Comparison of ENCODE assay signal across 8 mouse cellular contexts in the genomic region with DNA sequence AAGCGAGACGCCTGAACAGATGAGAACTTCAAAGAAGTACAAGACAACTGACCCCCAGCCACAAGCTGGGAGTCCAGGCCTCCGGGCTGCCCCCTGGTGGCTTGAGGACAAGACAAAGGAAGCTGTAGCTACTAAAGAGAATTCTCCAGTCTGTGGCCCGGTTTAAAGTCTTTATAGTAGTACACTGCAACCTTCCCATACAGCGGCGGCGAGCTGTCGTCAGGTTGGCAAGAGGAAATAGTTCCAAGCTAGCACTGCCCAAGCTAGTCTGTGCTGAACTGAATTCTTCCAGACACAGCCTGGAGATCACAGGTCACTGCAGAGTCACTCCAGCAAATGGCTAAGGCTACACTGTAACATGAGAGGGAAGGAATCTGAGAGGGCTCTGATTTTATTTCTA. TPM values are rescaled to one million over a fixed set of nuclear protein-coding genes. Genes with fewer than 3 reads are reported as not detected.
DNase-seq lines count a peak whose midpoint lies in the region; ATAC-seq and TF ChIP-seq lines count a peak whose summit lies in the region.

No protein-coding gene starts in this region.

- no peaks in the 10 kb centered on the region for H3K27me3 ChIP-seq in liver, embryonic 11.5 days (replicated peaks; ENCODE audit: control insufficient read depth, insufficient read depth, low read length)
- no peaks in the 10 kb centered on the region for H3K27me3 ChIP-seq in forebrain, embryonic 14.5 days (replicated peaks; ENCODE audit: control insufficient read depth, insufficient read depth, low read length)
- no peaks in the 10 kb centered on the region for H3K27me3 ChIP-seq in lung, embryonic 14.5 days (ENCODE audit: insufficient read depth, low read length)

- H3K4me1 ChIP-seq in liver, embryonic 11.5 days (replicated peaks; ENCODE audit: control insufficient read depth, insufficient read depth, low read length) = peaks cover 9% of the 10 kb centered on the region
- no peaks in the 10 kb centered on the region for H3K4me1 ChIP-seq in forebrain, embryonic 14.5 days (ENCODE audit: control insufficient read depth, insufficient read depth, low read length)
- no peaks in the 10 kb centered on the region for H3K4me1 ChIP-seq in lung, embryonic 14.5 days (ENCODE audit: insufficient read depth)

- peaks cover 40% of the 10 kb centered on the region for H3K36me3 ChIP-seq in liver, embryonic 11.5 days (ENCODE audit: control insufficient read depth, insufficient read depth, low read length)
- H3K36me3 ChIP-seq in forebrain, embryonic 14.5 days (ENCODE audit: control insufficient read depth, insufficient read depth, low read length) = peaks cover 83% of the 10 kb centered on the region
- peaks cover 85% of the 10 kb centered on the region for H3K36me3 ChIP-seq in lung, embryonic 14.5 days (ENCODE audit: insufficient read depth)

- H3K9me3 ChIP-seq in liver, embryonic 11.5 days (ENCODE audit: control insufficient read depth, low read length) = no peaks in the 10 kb centered on the region
- no peaks in the 10 kb centered on the region for H3K9me3 ChIP-seq in forebrain, embryonic 14.5 days (replicated peaks; ENCODE audit: control insufficient read depth, low read length)
- no peaks in the 10 kb centered on the region for H3K9me3 ChIP-seq in lung, embryonic 14.5 days (ENCODE audit: low read depth, low read length)

- H3K9ac ChIP-seq in liver, embryonic 11.5 days (ENCODE audit: low read depth, low read length) = no peak overlapping the region
- H3K9ac ChIP-seq in forebrain, embryonic 14.5 days (ENCODE audit: low read length) = no peak overlapping the region
- H3K9ac ChIP-seq in lung, embryonic 14.5 days = no peak overlapping the region

- no peak overlapping the region for H3K4me3 ChIP-seq in liver, embryonic 11.5 days (ENCODE audit: low read depth, low read length)
- no peak overlapping the region for H3K4me3 ChIP-seq in forebrain, embryonic 14.5 days (ENCODE audit: low read depth, low read length)
- H3K4me3 ChIP-seq in lung, embryonic 14.5 days (ENCODE audit: low read depth, low read length) = no peak overlapping the region

- H3K27ac ChIP-seq in liver, embryonic 11.5 days (ENCODE audit: low read depth, low read length) = no peak overlapping the region
- no peak overlapping the region for H3K27ac ChIP-seq in forebrain, embryonic 14.5 days (ENCODE audit: low read depth, low read length)
- H3K27ac ChIP-seq in lung, embryonic 14.5 days (ENCODE audit: low read depth) = no peak overlapping the region

- peak; percentile 69 for TF ChIP-seq CTCF in lung, embryonic 14.5 days (IDR thresholded peaks at IDR 0.05; ENCODE audit: low read depth)

- no peak overlapping the region for H3K4me2 ChIP-seq in liver, embryonic 11.5 days
- H3K4me2 ChIP-seq in forebrain, embryonic 14.5 days (ENCODE audit: low read length) = no peak overlapping the region
- H3K4me2 ChIP-seq in lung, embryonic 14.5 days = no peak overlapping the region

- 70% methylated on average over 8 of the region's 8 CpGs for WGBS in liver, embryonic 11.5 days
- 54% methylated on average over 8 of the region's 8 CpGs for WGBS in forebrain, embryonic 14.5 days
- WGBS in lung, embryonic 14.5 days = 39% methylated on average over 8 of the region's 8 CpGs

- ATAC-seq in liver, embryonic 11.5 days (replicated peaks; ENCODE audit: low FRiP score) = no peak
- 0 out of 2 replicates have a peak, but pooled peaks have one; percentile 40 for ATAC-seq in forebrain, embryonic 14.5 days
- peak; percentile 66; the same call in 1 of the 2 replicates for ATAC-seq in lung, embryonic 14.5 days (ENCODE audit: insufficient read depth)
- no peak for ATAC-seq in granulocyte monocyte progenitor cell, adult 5-6 weeks (replicated peaks; ENCODE audit: poor library complexity, severe bottlenecking)

- peak; percentile 49 for DNase-seq in liver
- DNase-seq in liver, embryonic 11.5 days (ENCODE audit: low spot score) = no peak
- DNase-seq in adrenal gland, postnatal 25 days = peak; percentile 57
- peak; percentile 69 for DNase-seq in forebrain, embryonic 14.5 days (ENCODE audit: low spot score)
- peak; percentile 40 for DNase-seq in kidney, adult 18-20 months
- DNase-seq in lung, embryonic 14.5 days = peak; percentile 83
- DNase-seq in right cerebral cortex, postnatal 10 days (ENCODE audit: low spot score in 2 of 2) = peak; percentile 50 to 73

RNA-seq across cellular contexts. Expression of gene Dicer1, which starts 52.0 kb away (rescaled TPM):
- polyA plus RNA-seq in liver, embryonic 11.5 days (2014; fragmentation: Nextera tagmentation; extraction: Ambion mirVana) = 13.8 and 15.4 TPM in 2 replicates
- total RNA-seq in adrenal gland, postnatal 25 days (2021) = 54.9 and 59.4 TPM in 2 replicates
- polyA plus RNA-seq in forebrain, embryonic 14.5 days (2014; fragmentation: Nextera tagmentation; extraction: Ambion mirVana) = 21.4 and 25.1 TPM in 2 replicates
- 21.7 and 23.4 TPM in 2 replicates for polyA plus RNA-seq in lung, embryonic 14.5 days (2014; fragmentation: Nextera tagmentation; extraction: Ambion mirVana)
- 49.1 and 51.6 TPM in 2 replicates for total RNA-seq in granulocyte monocyte progenitor cell, adult 5-6 weeks (2014; fragmentation: Nextera tagmentation)
- 33.2 and 39.5 TPM in 2 replicates for total RNA-seq in granulocyte monocyte progenitor cell, adult 5-6 weeks (2017)

Comparison
In these comparisons a context has a peak if more than half of its experiments do, and no peak if none do; other contexts are left out.
1. ATAC-seq: peak in forebrain, embryonic 14.5 days (single experiment) and lung, embryonic 14.5 days (single experiment); none in liver, embryonic 11.5 days (single experiment) and granulocyte monocyte progenitor cell, adult 5-6 weeks (single experiment).